In genomic region chr9:106370620-106371383, GRCm38 (mm10) we compare ENCODE assay signal across 8 mouse cellular contexts. TPM values are rescaled to one million over a fixed set of nuclear protein-coding genes. Genes with fewer than 3 reads are reported as not detected.
A peak's percentile ranks its signal among the peaks of the same experiment; 100 is the strongest.
DNase-seq lines count a peak whose midpoint lies in the region; ATAC-seq and TF ChIP-seq lines count a peak whose summit lies in the region.

No protein-coding gene starts in this region.

- peak overlapping the region; percentile 98 for H3K9ac ChIP-seq in heart, embryonic 13.5 days
- H3K9ac ChIP-seq in heart, postnatal 0 days (replicated peaks; ENCODE audit: low read depth, low read length): no peak overlapping the region; the same call in 1 of the 2 replicates

- peaks cover 50% of the 10 kb centered on the region for H3K36me3 ChIP-seq in heart, embryonic 13.5 days
- peaks cover 34% of the 10 kb centered on the region for H3K36me3 ChIP-seq in heart, postnatal 0 days (replicated peaks; ENCODE audit: control insufficient read depth, insufficient read depth, low read length)
- peaks cover 52% of the 10 kb centered on the region for H3K36me3 ChIP-seq in midbrain, embryonic 10.5 days

- no peak for TF ChIP-seq POLR2A in bone marrow macrophage, adult 2 months (IDR thresholded peaks at IDR 0.05; ENCODE audit: borderline replicate concordance, low read depth, low read length)

- peak overlapping the region; percentile 99 for H3K4me2 ChIP-seq in heart, embryonic 13.5 days
- peak overlapping the region; percentile 91 for H3K4me2 ChIP-seq in heart, postnatal 0 days (ENCODE audit: low read depth, low read length)

- TF ChIP-seq EP300 in heart, postnatal 0 days (IDR thresholded peaks at IDR 0.05; ENCODE audit: low read depth): no peak

- H3K27ac ChIP-seq in heart, embryonic 13.5 days (replicated peaks): peak overlapping the region; percentile 80; the same call in 1 of the 2 replicates
- H3K27ac ChIP-seq in bone marrow macrophage, adult 2 months (ENCODE audit: insufficient read depth, low read depth, low read length): peak overlapping the region; percentile 91
- peak overlapping the region; percentile 79 for H3K27ac ChIP-seq in heart, postnatal 0 days (ENCODE audit: low read depth)
- peak overlapping the region; percentile 52; the same call in 1 of the 2 replicates for H3K27ac ChIP-seq in midbrain, embryonic 10.5 days (replicated peaks)

- TF ChIP-seq CTCF in bone marrow macrophage, adult 2 months (IDR thresholded peaks at IDR 0.05; ENCODE audit: low read depth, low read length): no peak
- no peak for TF ChIP-seq CTCF in heart, postnatal 0 days (IDR thresholded peaks at IDR 0.05; ENCODE audit: low read depth)

- peaks cover 57% of the 10 kb centered on the region for H3K4me1 ChIP-seq in heart, embryonic 13.5 days
- peaks cover 27% of the 10 kb centered on the region for H3K4me1 ChIP-seq in bone marrow macrophage, adult 2 months (ENCODE audit: control insufficient read depth, insufficient read depth, low read length)
- H3K4me1 ChIP-seq in heart, postnatal 0 days (ENCODE audit: control insufficient read depth, insufficient read depth): peaks cover 25% of the 10 kb centered on the region
- peaks cover 61% of the 10 kb centered on the region for H3K4me1 ChIP-seq in midbrain, embryonic 10.5 days

- no peak for DNase-seq in heart, postnatal 25 days (ENCODE audit: low spot score)
- no peak for DNase-seq in heart, postnatal 0 days (ENCODE audit: low spot score)
- DNase-seq in midbrain, embryonic 10.5 days (ENCODE audit: low spot score): no peak
- DNase-seq in gastrocnemius, postnatal 36 days: no peak
- DNase-seq in layer of hippocampus, postnatal 10 days (ENCODE audit: low spot score in 2 of 2): no peak
- no peak for DNase-seq in adrenal gland, adult 2 months

- H3K9me3 ChIP-seq in heart, embryonic 13.5 days: no peaks in the 10 kb centered on the region
- H3K9me3 ChIP-seq in heart, postnatal 0 days (replicated peaks; ENCODE audit: control insufficient read depth, low read length): no peaks in the 10 kb centered on the region
- no peaks in the 10 kb centered on the region for H3K9me3 ChIP-seq in midbrain, embryonic 10.5 days (replicated peaks)

- intact Hi-C loops in heart, postnatal 25 days (cut with DNase I): loop anchor here (1.0 to 5.0 kb wide), 3 partner anchors 14 to 64 kb away; no protein-coding TSS in a partner anchor
- intact Hi-C loops in gastrocnemius, postnatal 36 days (cut with DNase I): loop anchor here (2.0 kb wide), 1 partner anchor 40 kb away; no protein-coding TSS in a partner anchor

- WGBS in heart, embryonic 13.5 days: 83% methylated on average over 30 of the region's 30 CpGs
- WGBS in heart, postnatal 0 days: 79% methylated on average over 30 of the region's 30 CpGs
- WGBS in midbrain, embryonic 10.5 days: 88% methylated on average over 30 of the region's 30 CpGs

- H3K4me3 ChIP-seq in heart, embryonic 13.5 days: peak overlapping the region; percentile 95
- H3K4me3 ChIP-seq in bone marrow macrophage, adult 2 months (ENCODE audit: insufficient read depth, low read length): peak overlapping the region; percentile 85
- peak overlapping the region; percentile 83 for H3K4me3 ChIP-seq in heart, postnatal 0 days (ENCODE audit: low read depth, low read length)
- H3K4me3 ChIP-seq in midbrain, embryonic 10.5 days: peak overlapping the region; percentile 88

- no peaks in the 10 kb centered on the region for H3K27me3 ChIP-seq in heart, embryonic 13.5 days (replicated peaks)
- H3K27me3 ChIP-seq in heart, postnatal 0 days (ENCODE audit: control insufficient read depth, insufficient read depth, low read length): no peaks in the 10 kb centered on the region
- H3K27me3 ChIP-seq in midbrain, embryonic 10.5 days (ENCODE audit: low read depth, poor library complexity, severe bottlenecking): peaks cover 13% of the 10 kb centered on the region

- no peak for ATAC-seq in heart, embryonic 13.5 days (ENCODE audit: extremely low read depth, insufficient number of reproducible peaks, low FRiP score, low TSS enrichment)
- ATAC-seq in heart, postnatal 0 days (ENCODE audit: insufficient read depth, low read depth): no peak

RNA-seq across cellular contexts. Expression of gene Dusp7, which starts 2.4 kb away (rescaled TPM):
- polyA plus RNA-seq in heart, embryonic 13.5 days (2015; fragmentation: Nextera tagmentation; extraction: Ambion mirVana): 8.6 and 10.4 TPM in 2 replicates
- 10 to 100 TPM; 43.6 to 67.0 TPM for total RNA-seq in heart, postnatal 25 days (2021)
- 122 and 129 TPM in 2 replicates for polyA plus RNA-seq in bone marrow macrophage, adult 2 months (2012; ENCODE audit: insufficient read depth, insufficient read length, missing spikeins)
- total RNA-seq in heart, postnatal 0 days (2014; rRNA removed; ENCODE audit: low replicate concordance): 46.9 and 47.7 TPM in 2 replicates
- 9.1 and 10.3 TPM in 2 replicates for polyA plus RNA-seq in heart, postnatal 0 days (2015; fragmentation: Nextera tagmentation; extraction: Ambion mirVana)
- 11.4 and 14.1 TPM in 2 replicates for polyA plus RNA-seq in midbrain, embryonic 10.5 days (2016; fragmentation: Nextera tagmentation; extraction: Ambion mirVana)
- total RNA-seq in gastrocnemius, postnatal 36 days (2021): 10 to 100 TPM; 24.9 to 28.3 TPM
- 10 to 100 TPM; 58.7 to 64.2 TPM for total RNA-seq in layer of hippocampus, postnatal 10 days (2021)
- total RNA-seq in adrenal gland, adult 2 months (2021): 10 to 100 TPM; 12.8 to 18.7 TPM
- 40.2 and 46.7 TPM in 2 replicates for polyA plus RNA-seq in adrenal gland, adult 2 months (2012; rRNA removed)

RNA-seq across cellular contexts. Expression of gene Rpl29, which starts 58.5 kb away (rescaled TPM):
- polyA plus RNA-seq in heart, embryonic 13.5 days (2015; fragmentation: Nextera tagmentation; extraction: Ambion mirVana): 659 and 696 TPM in 2 replicates
- total RNA-seq in heart, postnatal 25 days (2021): 100 to 1,000 TPM; 296 to 309 TPM
- polyA plus RNA-seq in bone marrow macrophage, adult 2 months (2012; ENCODE audit: insufficient read depth, insufficient read length, missing spikeins): 299 and 319 TPM in 2 replicates
- total RNA-seq in heart, postnatal 0 days (2014; rRNA removed; ENCODE audit: low replicate concordance): 783 and 913 TPM in 2 replicates
- polyA plus RNA-seq in heart, postnatal 0 days (2015; fragmentation: Nextera tagmentation; extraction: Ambion mirVana): 504 and 531 TPM in 2 replicates
- polyA plus RNA-seq in midbrain, embryonic 10.5 days (2016; fragmentation: Nextera tagmentation; extraction: Ambion mirVana): 872 and 1,015 TPM in 2 replicates
- total RNA-seq in gastrocnemius, postnatal 36 days (2021): 100 to 1,000 TPM; 218 to 266 TPM
- total RNA-seq in layer of hippocampus, postnatal 10 days (2021): 100 to 1,000 TPM; 421 to 423 TPM
- 100 to 1,000 TPM; 391 to 419 TPM for total RNA-seq in adrenal gland, adult 2 months (2021)
- polyA plus RNA-seq in adrenal gland, adult 2 months (2012; rRNA removed): 183 and 201 TPM in 2 replicates
